Mouse (Mus musculus) C2C12 (cell line): ENCODE data around the gene Ttll2. TPM values are rescaled to one million over a fixed set of nuclear protein-coding genes. Genes with fewer than 3 reads are reported as not detected.
"Not testable (repeated sequence)": the region's sequence is repeated elsewhere in the genome, so short reads cannot be mapped to it uniquely, and the experiment has no call there.

Experiments used
- H3K27me3 ChIP-seq: one replicate; pipeline ENCODE4 v1.6.1; 2011; ENCODE audit not compliant: control insufficient read depth, insufficient read depth, insufficient read length
- H3K36me3 ChIP-seq: one replicate; pipeline ENCODE4 v1.6.1; 2011; ENCODE audit not compliant: control insufficient read depth, insufficient read depth
- H3K4me3 ChIP-seq: one replicate; pipeline ENCODE4 v1.5.1; 2011; ENCODE audit warnings: mild to moderate bottlenecking, control low read depth; ENCODE audit not compliant: poor library complexity, insufficient read depth, severe bottlenecking
- H3K79me2 ChIP-seq: one replicate; pipeline ENCODE4 v1.6.1; 2011; ENCODE audit not compliant: control insufficient read depth, insufficient read depth
- H3K79me3 ChIP-seq: one replicate; pipeline ENCODE4 v1.6.1; 2011; ENCODE audit warnings: low read depth, control low read depth
- H3ac ChIP-seq: one replicate; pipeline ENCODE3; 2011; ENCODE audit warnings: low read depth; ENCODE audit not compliant: control insufficient read depth, insufficient read length
- polyA plus RNA-seq: library from polyadenylated mRNA; unstranded; fragments of >200 nt; fragmentation: generic; extraction: Trizol; gene quantifications from one replicate; pipeline ENCODE4 v1.2.1, GENCODE M21; 2012; ENCODE audit warnings: missing spikeins

The Ttll2 gene
- polyA plus RNA-seq, 1 experiment, result not detected

GRCm38 (mm10) chr17:7383167-7384143, 31.0 kb upstream of the Ttll2 start:
- H3K79me2 ChIP-seq, H3ac ChIP-seq, H3K27me3 ChIP-seq, H3K79me3 ChIP-seq, H3K36me3 ChIP-seq, H3K4me3 ChIP-seq: not testable (repeated sequence)

- not testable (repeated sequence) for H3ac ChIP-seq, H3K4me3 ChIP-seq, H3K36me3 ChIP-seq, H3K27me3 ChIP-seq, H3K79me2 ChIP-seq, H3K79me3 ChIP-seq
These were observed 30.2 kb upstream of the Ttll2 start for GRCm38 (mm10) chr17:7382711-7383110.

GRCm38 (mm10) chr17:7377907-7378306, 25.4 kb upstream of the Ttll2 start:
- not testable (repeated sequence) for H3K27me3 ChIP-seq, H3K79me3 ChIP-seq, H3K36me3 ChIP-seq, H3K4me3 ChIP-seq, H3ac ChIP-seq, H3K79me2 ChIP-seq

GRCm38 (mm10) chr17:7376951-7377700, 24.6 kb upstream of the Ttll2 start:
- not testable (repeated sequence) for H3ac ChIP-seq, H3K79me2 ChIP-seq, H3K79me3 ChIP-seq, H3K36me3 ChIP-seq, H3K27me3 ChIP-seq, H3K4me3 ChIP-seq

- H3K36me3 ChIP-seq, H3ac ChIP-seq, H3K4me3 ChIP-seq, H3K79me3 ChIP-seq, H3K27me3 ChIP-seq, H3K79me2 ChIP-seq: not testable (repeated sequence)
These were observed 19.4 kb upstream of the Ttll2 start, which contains the start of gene Gm49630 for GRCm38 (mm10) chr17:7371879-7372278. TSS of gene Gm49630 (minus strand) at chr17:7371979.

GRCm38 (mm10) chr17:7369401-7369800, 16.9 kb upstream of the Ttll2 start:
- H3K4me3 ChIP-seq, H3K79me2 ChIP-seq, H3K27me3 ChIP-seq, H3K36me3 ChIP-seq, H3ac ChIP-seq, H3K79me3 ChIP-seq: not testable (repeated sequence)

- H3K4me3 ChIP-seq, H3K27me3 ChIP-seq, H3K79me3 ChIP-seq, H3ac ChIP-seq, H3K36me3 ChIP-seq, H3K79me2 ChIP-seq: not testable (repeated sequence)
These were observed 14.3 kb upstream of the Ttll2 start for GRCm38 (mm10) chr17:7366676-7367374.

- H3K79me2 ChIP-seq, H3ac ChIP-seq, H3K36me3 ChIP-seq, H3K4me3 ChIP-seq, H3K79me3 ChIP-seq, H3K27me3 ChIP-seq: not testable (repeated sequence)
These were observed 13.8 kb upstream of the Ttll2 start for GRCm38 (mm10) chr17:7366265-7366664.

GRCm38 (mm10) chr17:7365615-7366014, 13.1 kb upstream of the Ttll2 start:
- H3K4me3 ChIP-seq, H3K27me3 ChIP-seq, H3K79me2 ChIP-seq, H3ac ChIP-seq, H3K79me3 ChIP-seq, H3K36me3 ChIP-seq: not testable (repeated sequence)

GRCm38 (mm10) chr17:7360749-7361465, 8.4 kb upstream of the Ttll2 start:
- H3K36me3 ChIP-seq, H3K27me3 ChIP-seq, H3K79me3 ChIP-seq, H3K4me3 ChIP-seq, H3ac ChIP-seq, H3K79me2 ChIP-seq: not testable (repeated sequence)

- H3K36me3 ChIP-seq, H3ac ChIP-seq, H3K79me3 ChIP-seq: not testable (repeated sequence)
These were observed 7.3 kb upstream of the Ttll2 start for GRCm38 (mm10) chr17:7359806-7360205.

More at GRCm38 (mm10) chr17:7359806-7360205, 7.3 kb upstream of the Ttll2 start:
- not testable (repeated sequence) for H3K79me2 ChIP-seq, H3K27me3 ChIP-seq, H3K4me3 ChIP-seq
